Mouse (Mus musculus): ENCODE data around the gene Vegfa. TPM values are rescaled to one million over a fixed set of nuclear protein-coding genes. Genes with fewer than 3 reads are reported as not detected.

Gene Vegfa
- total RNA-seq (2022), result 100 to 1,000 TPM in 1 of 4 experiments, 10 to 100 TPM in 3; 63.6 to 104 (median 78.2) TPM

- peak; percentile 80 to 86 for DNase-seq (ENCODE audit: low spot score in 2 of 2)
These were observed at the start of gene Vegfa for GRCm38 (mm10) chr17:46032257-46032991. Vegfa (minus strand) TSS chr17:46032369.

- DNase-seq (ENCODE audit: low spot score in 2 of 2), result no peak
These were observed 49.5 kb upstream of the Vegfa start for GRCm38 (mm10) chr17:46081657-46082056.

DNA sequence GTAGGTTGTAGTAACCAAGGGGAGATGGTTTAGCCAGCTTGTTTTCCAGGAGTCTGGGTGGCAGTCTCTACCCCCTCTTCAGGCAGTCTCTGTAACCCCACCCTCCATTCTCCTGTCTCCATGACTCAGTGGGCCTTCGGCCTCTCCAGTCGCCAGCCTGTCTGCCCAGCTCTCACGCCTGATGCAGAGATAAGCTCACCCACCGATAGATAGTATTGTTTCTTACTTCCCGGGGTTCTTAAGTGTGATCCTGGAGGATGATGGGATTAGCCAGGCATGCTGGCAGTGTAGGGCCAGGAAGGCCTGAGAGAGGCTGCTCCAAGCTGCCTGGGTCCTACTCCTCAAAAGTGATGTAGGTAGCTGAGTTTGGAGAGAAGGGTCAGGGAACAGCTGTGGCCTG lies 48.9 kb upstream of the Vegfa start:
- DNase-seq (ENCODE audit: low spot score in 2 of 2), result no peak

GRCm38 (mm10) chr17:46080388-46080787 lies 48.2 kb upstream of the Vegfa start:
- no peak for DNase-seq (ENCODE audit: low spot score in 2 of 2)

- no peak for DNase-seq (ENCODE audit: low spot score in 2 of 2)
These were observed 46.9 kb upstream of the Vegfa start for GRCm38 (mm10) chr17:46079037-46079436.

GRCm38 (mm10) chr17:46077921-46078534 lies 45.9 kb upstream of the Vegfa start:
- no peak for DNase-seq (ENCODE audit: low spot score in 2 of 2)

GRCm38 (mm10) chr17:46076260-46076551 lies 44.0 kb upstream of the Vegfa start:
- no peak for DNase-seq (ENCODE audit: low spot score in 2 of 2)

DNA sequence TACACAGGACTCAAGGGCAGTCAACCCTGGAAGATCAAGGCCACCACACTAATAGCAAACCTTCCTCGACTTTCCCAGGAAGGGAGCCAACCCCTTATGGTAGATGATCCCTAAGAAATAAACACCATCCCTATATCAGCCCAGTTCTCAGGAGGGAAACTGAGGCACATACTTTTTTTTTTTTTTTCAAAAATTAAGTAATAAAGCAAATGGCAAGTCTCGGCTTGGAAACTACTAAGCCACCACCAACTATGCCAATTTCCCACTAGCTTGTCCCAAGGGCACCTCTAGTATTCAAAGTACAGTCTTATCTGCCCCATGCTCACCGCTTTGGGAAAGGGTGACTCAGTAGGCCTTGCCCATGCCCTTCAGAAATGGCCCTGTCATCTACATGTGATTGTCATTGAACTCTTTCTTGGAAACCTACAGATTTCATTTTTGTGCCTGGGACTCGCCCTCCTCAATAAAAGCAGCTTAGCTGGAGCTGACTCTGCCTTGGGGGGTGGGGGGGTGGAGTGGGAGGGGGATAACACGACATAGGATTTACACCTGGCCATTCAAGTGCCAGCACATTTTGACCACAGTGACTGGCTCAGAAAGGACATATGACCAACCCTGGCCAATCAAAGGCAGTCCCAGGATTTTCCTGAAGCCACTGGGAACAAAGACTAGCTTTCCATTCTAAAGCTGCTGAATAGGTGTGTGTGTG lies 43.5 kb upstream of the Vegfa start:
- no peak for DNase-seq (ENCODE audit: low spot score in 2 of 2)

- no peak for DNase-seq (ENCODE audit: low spot score in 2 of 2)
These were observed 42.9 kb upstream of the Vegfa start for GRCm38 (mm10) chr17:46075116-46075485.

- DNase-seq (ENCODE audit: low spot score in 2 of 2), result no peak
These were observed 42.4 kb upstream of the Vegfa start for GRCm38 (mm10) chr17:46074398-46075115.

- peak; percentile 11 to 20 for DNase-seq (ENCODE audit: low spot score in 2 of 2)
These were observed 41.6 kb upstream of the Vegfa start for GRCm38 (mm10) chr17:46073730-46074301.

GRCm38 (mm10) chr17:46071531-46071930 lies 39.4 kb upstream of the Vegfa start:
- no peak for DNase-seq (ENCODE audit: low spot score in 2 of 2)

GRCm38 (mm10) chr17:46070046-46070445 lies 37.9 kb upstream of the Vegfa start:
- DNase-seq (ENCODE audit: low spot score in 2 of 2), result no peak

- DNase-seq (ENCODE audit: low spot score in 2 of 2), result no peak
These were observed 31.8 kb upstream of the Vegfa start for GRCm38 (mm10) chr17:46063974-46064312.

GRCm38 (mm10) chr17:46063283-46063973 lies 31.3 kb upstream of the Vegfa start:
- no peak for DNase-seq (ENCODE audit: low spot score in 2 of 2)

DNA sequence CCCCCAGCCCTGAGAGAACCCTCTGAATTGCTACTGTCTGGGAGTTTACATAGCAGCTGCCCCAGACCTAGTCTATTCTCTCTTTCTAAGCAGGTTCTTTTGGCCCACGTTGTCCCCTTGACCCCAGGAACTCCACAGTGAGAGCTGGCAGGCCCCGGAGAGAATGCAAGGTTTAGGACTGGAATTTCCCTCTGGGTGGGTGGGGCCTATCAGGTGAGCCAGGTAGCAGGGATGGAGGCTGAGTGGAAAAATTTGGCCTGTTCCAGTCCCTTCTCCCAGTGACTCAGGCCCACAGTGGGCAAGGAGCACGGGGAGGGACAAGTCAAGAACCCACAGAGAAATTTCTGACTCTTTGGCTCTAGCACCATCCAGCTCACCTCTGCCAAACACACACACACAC lies 28.1 kb upstream of the Vegfa start:
- DNase-seq (ENCODE audit: low spot score in 2 of 2), result no peak

DNA sequence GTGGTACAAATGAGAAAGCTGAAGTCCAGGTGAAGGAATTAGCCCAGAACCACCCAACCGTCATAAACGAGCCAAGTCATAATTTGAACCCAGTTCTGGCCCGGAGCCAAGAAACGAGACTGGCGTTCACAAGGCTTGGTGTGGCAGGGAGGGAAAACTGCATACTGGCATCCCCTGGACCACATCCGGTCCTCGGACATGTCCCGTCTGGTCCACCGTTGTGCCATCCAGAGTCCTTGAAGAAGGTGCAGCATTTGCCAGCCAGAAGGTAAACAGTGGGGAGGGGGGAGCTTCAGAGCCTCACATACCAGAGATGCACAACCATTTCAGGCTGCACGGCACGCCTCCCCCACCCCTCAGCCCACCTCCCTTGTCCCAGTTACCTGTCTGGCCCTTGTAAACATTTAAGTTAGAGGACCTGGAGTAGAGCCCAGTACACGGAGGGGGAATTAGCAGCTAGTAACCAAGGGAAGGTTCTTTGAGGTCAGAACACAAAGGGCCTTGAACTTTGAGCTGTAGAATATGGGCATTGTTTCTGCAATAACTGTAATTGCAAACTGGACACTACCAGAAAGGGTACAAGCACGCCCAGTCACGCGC lies 27.2 kb upstream of the Vegfa start:
- DNase-seq (ENCODE audit: low spot score in 2 of 2), result no peak

DNA sequence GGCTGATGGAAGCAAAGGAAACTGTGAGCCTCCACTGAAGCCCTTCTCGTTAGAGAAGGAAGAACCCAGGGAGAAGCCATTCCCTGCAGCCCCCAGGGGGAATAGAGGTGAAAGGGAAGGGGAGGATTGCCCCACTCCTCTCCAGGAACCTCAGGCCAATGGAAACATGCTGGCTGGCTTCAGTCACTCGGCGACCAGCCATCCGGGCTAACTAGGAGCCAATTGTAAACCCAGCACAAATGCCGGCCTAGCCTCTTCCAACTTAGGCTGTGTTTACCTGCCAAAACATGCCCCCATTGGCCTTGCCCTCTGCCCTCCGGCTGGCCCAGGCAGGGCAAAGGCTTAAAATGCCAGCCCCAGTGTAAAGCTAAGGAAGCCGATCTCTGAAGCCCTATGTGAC lies 24.1 kb upstream of the Vegfa start:
- DNase-seq (ENCODE audit: low spot score in 2 of 2), result no peak

DNA sequence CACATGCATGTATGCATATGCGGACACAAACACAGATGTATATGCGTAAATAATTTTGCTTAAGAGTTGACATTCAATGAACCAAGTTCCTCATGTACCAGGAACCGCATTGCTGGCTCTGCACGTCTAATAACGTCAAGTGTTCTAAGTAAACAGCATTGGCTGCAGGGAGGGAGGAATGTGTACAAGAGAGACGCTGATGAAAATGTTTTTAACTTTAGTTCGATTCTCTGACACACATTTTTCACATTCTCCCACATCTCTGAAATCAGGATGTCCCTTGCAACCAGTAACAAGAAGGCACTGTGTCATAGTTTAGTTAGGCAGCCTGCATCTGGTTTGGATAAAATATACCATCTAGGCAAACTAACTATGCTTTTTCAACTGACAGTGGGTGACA lies 23.6 kb upstream of the Vegfa start:
- DNase-seq (ENCODE audit: low spot score in 2 of 2), result no peak

- no peak for DNase-seq (ENCODE audit: low spot score in 2 of 2)
These were observed 21.2 kb upstream of the Vegfa start for GRCm38 (mm10) chr17:46053291-46053842.

DNA sequence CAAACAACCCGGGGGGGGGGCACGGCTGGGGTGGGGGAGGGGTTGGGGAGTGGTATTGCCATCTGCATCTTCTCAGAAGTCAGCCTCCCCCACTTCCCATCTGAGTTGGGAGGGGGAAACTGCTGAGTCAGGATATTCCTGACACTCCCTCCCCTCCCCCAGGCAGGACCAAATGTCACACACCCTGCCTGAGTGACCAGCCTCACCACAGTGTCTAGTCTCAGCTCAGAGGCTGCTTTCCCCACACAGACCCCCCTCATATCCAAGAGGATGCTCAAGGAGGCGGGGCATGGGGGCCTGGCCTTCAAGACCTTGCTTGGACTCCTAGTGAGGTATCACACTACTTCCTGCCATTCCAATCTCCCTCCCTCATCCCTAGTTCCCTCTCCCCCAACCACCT lies 20.0 kb upstream of the Vegfa start:
- no peak for DNase-seq (ENCODE audit: low spot score in 2 of 2)
